Mouse (Mus musculus) adrenal gland, adult 10 weeks (tissue): ENCODE results near the gene Icos. TPM values are rescaled to one million over a fixed set of nuclear protein-coding genes. Genes with fewer than 3 reads are reported as not detected.

Experiments
- polyA plus RNA-seq: library from polyadenylated mRNA; stranded (reverse); fragments of 350-450 nt; fragmentation: Illumina TruSeq; extraction: RNeasy Lipid Tissue Mini Kit (QIAGEN cat#74804); gene quantifications from one replicate; pipeline ENCODE4 v1.2.3, GENCODE M21; 2014; ENCODE audit warnings: low read depth, low replicate concordance

The Icos gene
- 0.17 TPM for polyA plus RNA-seq

GRCm38 (mm10) chr1:60977641-60978040 is at the start of gene Icos:
Gene Icos, plus strand, starts transcription at chr1:60977927.

Other genes with a start within 250 kb of the Icos start
- gene Ctla4, start 90.9 kb upstream of the Icos start, polyA plus RNA-seq, result not detected